Mouse (Mus musculus): ENCODE results near the gene Barx1. TPM values are rescaled to one million over a fixed set of nuclear protein-coding genes. Genes with fewer than 3 reads are reported as not detected.

Gene Barx1
- polyA plus RNA-seq (2014; fragmentation: Illumina TruSeq; extraction: RNeasy Lipid Tissue Mini Kit (QIAGEN cat#74804); ENCODE audit: low read depth, low replicate concordance): not detected

DNA sequence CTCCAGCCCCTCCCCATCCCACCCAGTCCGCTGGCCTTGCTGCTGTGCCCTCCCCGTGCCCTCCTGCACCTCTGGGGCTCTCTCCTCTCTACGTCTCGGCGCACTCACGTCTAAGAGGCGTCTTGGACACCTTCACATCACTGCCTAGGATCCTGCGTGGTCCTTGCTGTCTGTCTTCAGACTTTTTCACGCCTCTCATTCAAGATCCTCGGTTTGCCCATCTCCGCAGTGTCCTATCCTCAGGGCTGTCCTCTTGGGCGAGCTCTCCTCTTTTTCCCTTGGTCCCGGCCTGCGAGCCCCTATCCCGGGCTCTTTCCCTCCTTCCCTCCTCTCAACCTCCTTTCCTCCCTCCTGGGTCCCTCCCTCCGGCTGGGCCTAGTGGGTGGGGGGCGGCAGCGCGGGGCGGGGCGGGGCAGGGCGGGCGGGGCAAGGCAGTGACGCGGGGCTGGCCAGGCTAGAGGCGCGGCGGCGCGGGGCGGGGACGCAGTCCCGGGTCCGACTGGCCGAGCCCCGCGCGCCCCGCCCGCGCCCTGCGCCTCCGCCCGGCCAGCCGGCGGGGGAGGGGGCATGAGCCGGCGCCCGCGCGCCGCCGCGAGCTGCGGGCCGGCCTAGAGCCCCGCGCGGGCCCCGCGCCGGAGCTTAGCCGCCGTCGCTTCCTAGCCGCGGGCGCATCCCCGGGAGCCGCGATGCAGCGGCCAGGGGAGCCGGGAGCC, at the start of gene Barx1:
Gene Barx1, plus strand, starts transcription at position 568 of the 713 bp plus-strand sequence.

DNA sequence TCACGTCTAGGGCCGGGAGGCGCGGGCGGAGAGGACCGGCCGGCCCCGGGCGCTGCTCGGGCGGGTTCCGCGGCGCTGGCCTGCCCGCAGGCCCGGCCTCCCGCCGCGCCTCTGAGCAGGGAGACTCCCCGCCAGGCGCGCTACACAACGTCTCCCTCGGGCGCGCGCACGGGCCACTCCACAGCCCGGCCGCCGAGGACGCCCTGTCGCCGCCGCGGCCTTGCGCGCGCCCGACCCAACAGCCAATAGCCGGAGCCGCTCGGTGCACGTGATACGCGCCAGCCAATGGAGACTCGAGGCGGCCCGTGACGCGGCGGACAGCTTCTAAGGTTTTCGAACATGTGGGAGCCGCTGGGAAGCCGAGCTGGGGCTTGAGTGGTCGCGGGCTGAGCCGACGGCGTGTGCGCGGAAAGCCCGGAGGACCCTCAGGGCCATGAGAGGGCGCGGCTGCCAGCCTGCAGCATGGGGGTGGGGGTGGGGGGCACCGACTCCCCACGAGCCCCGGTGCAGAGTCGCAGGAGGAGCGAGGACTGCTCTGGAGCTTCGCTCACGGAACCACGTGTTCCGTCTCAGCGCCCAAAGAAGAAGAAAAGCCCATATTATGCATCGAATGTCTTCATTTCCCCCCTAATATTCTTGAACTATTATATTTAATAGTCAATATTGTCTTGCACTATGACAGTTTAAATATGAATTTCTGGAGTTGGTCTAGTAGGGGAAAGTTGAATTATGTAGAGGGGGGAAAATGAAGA, 37.2 kb upstream of the Barx1 start, which contains the start of gene Ptpdc1:
Gene Ptpdc1, minus strand, starts transcription at position 232 of the 752 bp plus-strand sequence.

Other genes with a start within 250 kb of the Barx1 start
- gene Zfp169, start 149.5 kb upstream of the Barx1 start, polyA plus RNA-seq (2014; fragmentation: Illumina TruSeq; extraction: RNeasy Lipid Tissue Mini Kit (QIAGEN cat#74804); ENCODE audit: low read depth, low replicate concordance): 3.8 TPM
- gene A830005F24Rik, start 149.4 kb upstream of the Barx1 start, polyA plus RNA-seq (2014; fragmentation: Illumina TruSeq; extraction: RNeasy Lipid Tissue Mini Kit (QIAGEN cat#74804); ENCODE audit: low read depth, low replicate concordance): not detected
- gene Ptpdc1, start 37.3 kb upstream of the Barx1 start, polyA plus RNA-seq (2014; fragmentation: Illumina TruSeq; extraction: RNeasy Lipid Tissue Mini Kit (QIAGEN cat#74804); ENCODE audit: low read depth, low replicate concordance): 18.0 TPM
- 27.5 TPM for gene Phf2, start 208.1 kb downstream of the Barx1 start, polyA plus RNA-seq (2014; fragmentation: Illumina TruSeq; extraction: RNeasy Lipid Tissue Mini Kit (QIAGEN cat#74804); ENCODE audit: low read depth, low replicate concordance)